Mouse (Mus musculus) right cerebral cortex, postnatal 25 days (tissue): Measurements from ENCODE around the gene Ccnb2.
"Not testable (repeated sequence)": the region's sequence is repeated elsewhere in the genome, so short reads cannot be mapped to it uniquely, and the experiment has no call there.

Experiments used
- DNase-seq: peaks from one replicate; pipeline ENCODE4 v3.0.0; 2022

Ccnb2 gene

DNA sequence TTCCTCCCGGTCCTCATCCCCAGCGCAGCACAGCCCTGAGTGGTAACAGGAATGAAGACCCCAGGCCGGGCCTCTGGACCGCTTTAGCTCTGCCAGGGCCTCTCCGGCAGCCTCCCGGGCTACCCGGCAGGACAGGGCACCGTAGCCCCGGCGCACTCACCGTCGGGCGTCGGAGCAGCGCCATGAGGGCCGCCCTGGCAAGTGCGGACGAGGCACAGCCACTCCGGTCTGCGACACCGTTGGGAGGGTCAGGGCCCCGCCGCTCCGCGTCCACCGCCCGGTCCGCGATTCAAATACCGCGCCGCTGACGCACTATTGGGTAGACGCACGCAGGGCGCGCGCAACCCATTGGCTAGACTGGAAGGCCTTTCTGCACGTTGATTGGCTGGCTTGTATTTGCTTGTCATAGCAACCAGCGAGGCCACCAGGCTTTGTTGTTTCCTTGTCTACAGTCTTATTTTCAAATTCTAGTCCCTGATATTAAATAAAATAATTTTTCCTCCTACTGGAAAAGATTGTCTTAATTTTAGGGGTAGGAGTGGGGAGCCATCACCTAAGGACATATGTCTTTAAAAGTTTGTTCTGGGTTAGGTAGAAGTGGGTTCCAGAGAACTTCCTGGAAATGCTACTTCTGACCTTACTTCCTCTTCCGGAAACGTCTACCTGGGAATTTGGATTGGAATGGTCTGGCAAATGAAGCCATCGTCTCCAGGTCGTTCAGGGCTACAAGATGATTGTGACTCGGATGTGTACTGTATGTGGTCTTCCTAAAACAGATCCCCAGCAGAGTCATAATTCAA, at the start of gene Ccnb2:
Gene Ccnb2, minus strand, starts transcription at position 291 of the 800 bp plus-strand sequence.
- peak; percentile 80 for DNase-seq

- DNase-seq: not testable (repeated sequence)
Measured at GRCm38 (mm10) chr9:70463091-70463490, 41.7 kb upstream of the Ccnb2 start.

DNA sequence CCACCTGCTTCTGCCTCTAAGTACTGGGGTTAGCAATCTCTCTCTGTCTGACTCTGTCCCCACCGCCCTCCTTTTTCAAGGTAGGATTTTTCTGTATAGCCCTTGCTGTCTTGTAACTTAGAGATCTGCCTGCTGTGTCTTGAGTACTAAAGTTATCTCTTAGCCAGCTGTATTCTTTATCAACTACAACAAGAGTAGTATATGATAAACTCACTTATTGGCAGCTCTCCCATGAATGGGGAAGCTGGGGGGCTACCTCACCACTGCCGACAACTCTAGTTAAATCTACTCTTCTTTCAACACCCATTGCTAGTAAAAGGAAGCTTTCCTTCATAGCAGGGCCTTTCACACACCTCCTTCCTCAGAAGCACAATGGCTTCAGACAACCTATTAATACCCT, 31.0 kb upstream of the Ccnb2 start:
- DNase-seq: no peak

- no peak for DNase-seq
Measured at GRCm38 (mm10) chr9:70449072-70449471, 27.7 kb upstream of the Ccnb2 start.

- no peak for DNase-seq
Measured at GRCm38 (mm10) chr9:70439959-70440358, 18.6 kb upstream of the Ccnb2 start.

GRCm38 (mm10) chr9:70422661-70423060, 1.3 kb upstream of the Ccnb2 start:
- DNase-seq: no peak

- no peak for DNase-seq
Measured at GRCm38 (mm10) chr9:70416412-70416811, 4.9 kb downstream of the Ccnb2 start.

- no peak for DNase-seq
Measured at GRCm38 (mm10) chr9:70413038-70413437, 8.3 kb downstream of the Ccnb2 start.

GRCm38 (mm10) chr9:70410668-70411067, 10.7 kb downstream of the Ccnb2 start:
- no peak for DNase-seq

- no peak for DNase-seq
Measured at GRCm38 (mm10) chr9:70409743-70410142, 11.6 kb downstream of the Ccnb2 start.

- DNase-seq: no peak
Measured at GRCm38 (mm10) chr9:70408791-70409190, 12.6 kb downstream of the Ccnb2 start.

DNA sequence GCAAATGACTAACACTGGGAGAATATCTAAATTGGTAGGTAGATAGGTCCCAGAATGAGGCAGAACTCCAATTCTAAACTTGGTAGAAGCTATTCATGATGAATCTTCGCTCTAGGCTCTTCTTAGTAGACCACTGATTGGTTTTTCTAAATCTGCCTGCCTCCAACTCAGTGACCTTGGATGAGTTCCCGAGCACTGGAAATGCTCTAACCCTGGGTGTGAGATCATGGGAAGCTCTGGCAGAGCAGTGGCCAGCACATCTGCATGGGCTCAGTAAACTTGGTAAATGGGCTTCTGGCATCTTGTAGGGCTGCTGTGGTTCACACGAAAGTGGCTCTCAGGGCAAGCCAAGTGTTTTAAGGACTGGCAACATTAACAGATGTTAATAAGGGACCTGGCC, 14.8 kb downstream of the Ccnb2 start:
- DNase-seq: no peak

DNA sequence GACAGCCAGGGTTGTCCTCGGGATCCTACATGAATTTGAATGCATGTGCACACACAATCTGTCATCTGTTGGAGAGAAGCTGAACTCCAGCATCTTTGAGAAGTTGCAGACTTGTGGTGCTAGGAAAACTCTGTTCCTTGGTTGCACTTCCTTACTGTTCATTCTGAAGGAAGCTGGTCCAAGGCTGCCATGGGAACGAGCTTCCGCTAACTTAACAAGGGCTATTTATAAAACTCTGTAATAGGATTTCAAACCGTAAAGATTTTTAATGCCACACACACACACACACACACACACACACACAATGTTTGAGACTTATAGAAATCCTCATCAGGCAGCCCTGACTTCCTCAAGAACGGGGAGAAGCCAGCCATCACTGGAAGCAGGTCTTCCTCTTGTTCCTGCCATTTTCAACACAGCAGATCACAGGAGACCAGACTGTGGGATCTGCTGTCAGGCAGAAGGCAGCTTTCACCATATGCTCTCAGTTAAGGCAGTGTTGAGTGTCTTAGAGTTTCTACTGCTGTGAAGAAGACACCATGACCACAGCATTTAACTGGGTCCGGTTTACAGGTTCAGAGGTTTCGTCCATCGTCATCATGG, 19.3 kb downstream of the Ccnb2 start:
- peak; percentile 42 for DNase-seq

DNA sequence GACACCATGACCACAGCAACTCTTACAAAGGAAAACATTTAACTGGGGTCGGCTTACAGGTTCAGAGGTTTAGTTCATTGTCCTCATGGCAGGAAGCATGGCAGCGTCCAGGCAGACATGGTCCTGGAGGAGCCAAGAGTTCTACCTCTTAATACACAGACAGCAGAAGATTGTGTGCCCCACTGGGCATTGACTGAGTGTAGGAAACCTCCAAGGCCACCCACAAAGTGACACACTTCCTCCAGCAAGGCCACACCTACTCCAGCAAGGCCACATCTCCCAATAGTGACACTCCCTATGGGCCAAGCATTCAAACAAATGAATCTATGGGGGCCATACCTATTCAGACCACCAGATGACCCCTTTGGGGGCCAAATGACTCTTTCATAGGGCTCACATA, 25.3 kb downstream of the Ccnb2 start:
- no peak for DNase-seq

DNA sequence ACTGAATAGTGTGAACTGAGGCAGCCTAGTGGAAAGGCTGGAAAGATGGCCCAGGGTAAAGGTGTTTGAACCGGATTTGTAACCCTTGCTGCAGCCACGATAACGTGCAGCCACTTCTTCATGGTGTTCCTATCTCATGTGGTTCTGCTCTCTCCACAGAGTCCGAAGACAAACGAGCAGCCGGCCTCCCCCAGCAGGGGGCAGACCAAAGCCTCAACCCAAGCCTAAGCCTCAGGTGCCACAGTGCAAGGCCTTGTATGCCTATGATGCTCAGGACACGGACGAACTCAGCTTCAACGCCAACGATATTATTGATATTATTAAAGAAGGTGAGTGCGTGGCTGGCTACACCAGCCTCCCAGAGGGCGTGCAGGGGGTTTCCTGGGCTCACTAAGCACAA, 25.7 kb downstream of the Ccnb2 start:
- no peak for DNase-seq

GRCm38 (mm10) chr9:70392563-70392907, 28.8 kb downstream of the Ccnb2 start:
- no peak for DNase-seq

- no peak for DNase-seq
Measured at GRCm38 (mm10) chr9:70391660-70392562, 29.4 kb downstream of the Ccnb2 start.

DNA sequence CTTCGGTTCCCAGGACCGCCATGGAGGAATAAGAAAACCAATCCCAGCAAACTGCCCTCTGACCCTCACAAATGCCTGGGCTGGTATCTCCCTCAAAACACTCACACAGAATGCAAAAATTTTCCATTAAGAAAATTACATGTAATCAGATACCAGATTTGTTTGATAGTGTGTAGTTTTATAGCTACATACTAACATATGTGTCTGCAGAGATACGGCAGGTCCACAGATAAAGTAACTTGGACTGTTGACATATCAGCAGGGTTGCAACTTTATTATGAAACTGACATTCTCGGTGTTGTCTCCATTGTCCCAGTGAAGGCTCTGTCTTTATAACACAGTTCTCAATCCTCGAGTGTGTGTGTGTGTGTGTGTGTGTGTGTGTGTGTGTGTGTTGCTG, 30.3 kb downstream of the Ccnb2 start:
- no peak for DNase-seq

GRCm38 (mm10) chr9:70389548-70389947, 31.8 kb downstream of the Ccnb2 start:
- DNase-seq: no peak

DNA sequence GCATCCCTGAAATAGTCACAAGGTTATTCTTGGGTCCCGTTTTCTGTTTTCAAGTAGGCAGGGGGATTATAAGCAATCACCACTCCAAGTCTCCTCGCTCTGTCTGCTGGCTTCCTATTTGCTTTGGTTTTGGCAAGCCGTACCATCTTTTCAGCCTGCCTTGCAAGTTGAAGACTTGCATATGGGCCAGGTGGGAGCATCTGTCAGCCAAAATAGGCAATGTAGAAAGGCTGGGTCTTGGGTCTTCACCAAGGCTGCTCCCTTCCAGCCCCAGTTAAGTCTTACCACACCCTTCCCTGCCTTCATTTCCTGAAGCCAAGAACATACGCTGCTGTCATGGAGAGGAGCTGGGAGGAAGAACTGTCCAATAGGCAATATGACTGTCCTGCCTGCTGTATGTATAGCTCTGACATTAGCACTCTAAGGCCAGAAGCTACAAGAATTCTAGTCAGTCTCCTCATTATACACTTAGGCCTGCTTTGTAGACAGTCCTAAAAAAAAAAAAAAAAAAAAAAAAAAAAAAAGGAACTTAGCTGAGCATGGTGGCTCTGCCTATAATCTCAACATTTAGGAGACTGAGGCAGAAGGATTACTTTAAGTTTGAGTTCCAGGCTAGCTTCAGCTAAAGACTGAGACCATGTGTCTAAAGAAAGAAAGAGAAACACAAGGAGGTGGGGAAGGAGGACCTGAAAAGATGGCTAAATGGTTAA, 33.8 kb downstream of the Ccnb2 start:
- no peak for DNase-seq

- DNase-seq: no peak
Measured at GRCm38 (mm10) chr9:70384958-70385728, 36.2 kb downstream of the Ccnb2 start.

DNA sequence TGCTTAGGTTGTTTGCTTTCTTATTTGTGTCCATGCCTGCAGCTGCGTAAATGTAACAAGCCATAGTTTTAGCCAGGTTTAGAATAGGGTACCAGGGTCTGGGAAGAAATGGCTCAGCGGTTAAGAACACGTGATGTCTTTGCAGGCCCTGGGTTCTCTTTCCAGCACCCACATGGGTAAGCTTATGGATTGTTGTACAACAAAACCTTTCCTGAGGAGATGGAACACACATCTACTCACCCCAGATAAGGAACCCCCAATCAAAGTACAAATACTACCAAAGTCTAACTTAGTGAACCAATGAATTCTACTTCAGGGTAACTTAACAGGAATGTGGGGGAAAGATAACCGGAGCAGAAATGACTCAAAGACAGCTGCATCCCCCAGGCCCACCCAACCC, 36.9 kb downstream of the Ccnb2 start:
- no peak for DNase-seq
